Mouse (Mus musculus): Measurements from ENCODE around the gene Dlat. TPM values are rescaled to one million over a fixed set of nuclear protein-coding genes. Genes with fewer than 3 reads are reported as not detected.
"Not testable (repeated sequence)": the region's sequence is repeated elsewhere in the genome, so short reads cannot be mapped to it uniquely, and the experiment has no call there.

Dlat gene
- total RNA-seq, 2 experiments from 2014 or later: 116 to 117 TPM

DNA sequence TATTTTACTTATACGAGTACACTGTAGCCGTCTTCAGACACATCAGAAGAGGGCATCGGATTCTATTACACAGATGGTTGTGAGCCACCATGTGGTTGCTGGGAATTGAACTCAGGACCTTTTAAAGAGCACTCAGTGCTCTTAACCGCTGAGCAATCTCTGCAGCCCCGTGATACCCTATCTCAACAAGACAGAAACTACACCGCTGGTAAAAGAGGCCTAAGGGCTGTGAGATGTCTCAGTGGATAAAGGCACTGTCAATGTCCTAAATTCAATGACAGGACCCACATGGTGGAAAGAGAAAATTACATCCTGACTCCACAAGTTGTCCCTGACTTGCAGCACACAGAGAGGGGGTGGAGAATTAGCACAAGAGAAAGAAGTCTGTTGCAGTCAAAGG lies 6.9 kb upstream of the Dlat start:
- intact Hi-C loops (cut with DNase I): no loop called here
- DNase-seq (ENCODE audit: low spot score in 2 of 2): no peak

DNA sequence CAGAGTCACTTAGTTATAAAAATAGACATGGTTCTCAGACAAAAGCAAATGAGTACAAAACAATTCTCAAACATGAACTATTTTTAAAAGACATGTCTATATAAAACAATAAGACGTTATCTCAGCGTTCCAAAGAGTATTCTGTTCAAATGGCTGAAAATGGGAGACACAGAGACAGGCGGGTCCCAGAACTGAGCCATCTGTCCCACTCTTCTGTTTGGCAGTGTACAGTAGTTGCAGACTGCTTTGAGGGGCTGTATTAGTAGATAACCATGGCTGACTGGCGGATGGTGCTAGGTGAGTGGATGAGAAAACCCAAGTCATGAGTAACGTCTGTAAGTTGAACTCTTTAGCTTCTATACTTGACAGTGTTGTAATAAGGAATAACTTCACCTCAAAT lies 5.2 kb upstream of the Dlat start:
- no peak for DNase-seq (ENCODE audit: low spot score in 2 of 2)
- intact Hi-C loops (cut with DNase I): no loop called here

DNA sequence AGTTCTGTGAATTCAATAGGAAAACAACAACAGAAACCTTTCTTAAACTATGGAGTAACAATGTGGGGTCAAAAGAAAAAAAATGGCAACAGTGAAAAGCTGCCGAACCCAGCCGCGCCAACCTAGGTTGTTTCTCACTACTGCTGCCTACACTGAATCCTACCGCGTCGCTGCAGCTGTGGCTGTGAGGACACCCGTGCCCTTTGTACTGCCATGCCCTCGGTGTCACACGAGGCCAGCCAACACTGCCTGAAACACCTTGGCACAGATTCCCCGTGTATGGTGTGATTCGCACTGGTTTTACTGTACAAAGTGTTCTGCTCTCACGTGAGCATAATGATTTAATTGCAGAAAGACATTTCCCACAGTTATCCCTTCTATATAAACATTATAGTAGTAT lies 851 bp upstream of the Dlat start:
- peak; percentile 21 to 22 for DNase-seq (ENCODE audit: low spot score in 2 of 2)
- intact Hi-C loops (cut with DNase I): no loop called here

GRCm38 (mm10) chr9:50658941-50659388 lies 615 bp downstream of the Dlat start:
- intact Hi-C loops (cut with DNase I): no loop called here
- no peak for DNase-seq (ENCODE audit: low spot score in 2 of 2)

DNA sequence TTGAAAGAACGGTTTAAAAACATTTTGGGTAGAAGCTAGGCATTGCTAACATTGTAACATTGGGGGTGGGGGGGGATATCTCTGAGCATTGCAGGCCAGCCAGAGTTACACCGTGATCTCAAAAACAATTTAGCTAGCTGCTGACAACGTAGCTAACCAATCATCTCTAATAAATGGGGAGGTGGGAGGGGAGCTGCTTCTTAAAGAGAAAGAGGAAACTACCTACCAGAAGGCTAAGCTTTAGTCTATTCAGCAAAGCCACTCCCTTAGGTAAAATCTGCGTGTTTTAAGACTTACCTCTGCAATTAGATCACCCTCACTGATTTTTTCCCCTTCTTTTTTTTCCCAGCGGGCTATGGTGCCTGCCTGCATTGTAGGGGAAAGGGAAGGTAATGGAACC lies 1.2 kb downstream of the Dlat start:
- intact Hi-C loops (cut with DNase I): no loop called here
- no peak for DNase-seq (ENCODE audit: low spot score in 2 of 2)

DNA sequence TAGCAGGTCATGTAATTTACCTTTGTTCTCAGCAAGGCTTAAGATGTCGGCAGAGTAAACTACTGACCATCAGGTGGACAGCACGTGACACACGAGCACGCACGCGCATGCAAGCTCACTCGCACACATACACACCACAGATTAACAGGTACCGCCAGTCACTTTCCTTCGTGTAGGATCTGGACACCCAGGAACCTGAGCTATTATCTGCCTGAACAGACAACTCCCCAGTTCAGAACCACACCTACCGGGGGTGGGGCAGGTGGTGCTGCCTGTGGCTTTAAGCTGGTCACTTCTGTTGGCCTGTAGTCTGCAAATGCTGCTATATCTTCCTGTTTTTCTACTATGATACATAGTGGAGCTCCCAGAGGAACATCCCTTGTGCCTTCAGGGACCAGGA lies 9.1 kb downstream of the Dlat start:
- intact Hi-C loops (cut with DNase I): no loop called here

DNA sequence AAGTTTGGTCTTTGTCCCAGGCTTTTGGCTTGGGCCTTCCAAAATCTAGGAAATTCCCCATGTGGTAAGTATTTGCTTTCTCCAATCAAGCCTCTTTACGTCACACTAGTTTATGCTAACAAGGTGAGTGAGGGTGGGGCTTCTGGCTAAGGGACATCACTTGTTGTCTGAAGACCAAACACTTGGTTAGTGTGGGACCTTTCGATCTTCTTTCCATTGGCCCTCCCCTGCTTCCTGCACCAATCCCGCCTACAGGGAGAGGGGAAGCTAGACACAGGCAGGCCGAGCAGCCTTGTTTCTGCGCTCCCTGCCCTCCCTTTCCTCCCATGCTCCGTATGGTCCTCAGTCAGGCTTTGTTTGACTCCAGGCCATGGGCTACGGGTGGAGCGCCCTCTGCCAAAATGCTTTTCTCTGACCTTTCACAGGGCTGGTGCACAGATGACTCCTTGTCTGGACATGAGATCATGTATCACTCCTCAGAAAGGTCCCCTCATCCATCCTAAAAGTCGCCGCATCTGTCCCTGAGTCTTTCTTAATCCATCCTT lies 12.7 kb downstream of the Dlat start:
- no peak for DNase-seq (ENCODE audit: low spot score in 2 of 2)
- intact Hi-C loops (cut with DNase I): no loop called here

More for the DNA sequence above, 9.1 kb downstream of the Dlat start:
- DNase-seq (ENCODE audit: low spot score in 2 of 2): no peak

DNA sequence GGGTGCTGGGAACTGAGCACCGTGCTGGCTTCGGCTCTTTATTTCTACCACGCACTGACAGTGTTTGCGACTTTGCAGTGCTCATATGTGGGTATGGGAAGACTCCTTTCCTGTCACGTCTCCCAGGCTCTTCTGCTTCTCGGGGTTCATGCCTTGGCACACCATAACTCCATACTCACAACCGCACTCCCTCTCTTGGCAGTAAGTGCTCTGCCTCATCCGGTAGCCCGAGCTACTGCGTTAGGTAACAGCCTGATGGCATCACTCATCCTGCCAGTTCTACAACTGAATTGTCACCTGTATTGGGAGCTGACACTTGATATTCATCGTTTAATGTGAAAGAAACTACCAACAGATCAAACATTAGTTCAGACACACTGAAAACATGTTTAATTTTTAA lies 25.3 kb downstream of the Dlat start:
- DNase-seq (ENCODE audit: low spot score in 2 of 2): no peak
- intact Hi-C loops (cut with DNase I): no loop called here

DNA sequence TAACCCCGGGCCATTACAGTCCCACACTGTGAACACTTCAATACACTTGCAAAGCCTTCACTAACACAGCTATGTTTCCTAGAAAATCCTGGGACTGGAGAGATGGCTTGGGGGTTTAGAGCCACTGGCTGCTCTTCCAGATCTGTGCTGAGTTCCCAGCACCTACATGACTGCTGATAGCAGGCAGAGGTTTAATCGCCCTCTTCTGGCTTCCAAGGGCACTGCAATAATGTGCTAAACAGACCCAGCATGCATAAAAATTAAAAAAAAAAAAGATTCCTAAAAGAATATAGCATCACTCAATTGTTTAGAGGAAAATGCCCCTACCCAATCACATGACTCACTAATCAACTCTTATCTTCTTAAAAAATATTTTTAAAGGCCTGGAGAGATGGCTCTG lies 26.5 kb downstream of the Dlat start:
- intact Hi-C loops (cut with DNase I): no loop called here

GRCm38 (mm10) chr9:50632016-50632688 lies 27.4 kb downstream of the Dlat start:
- intact Hi-C loops (cut with DNase I): loop anchor here (1.0 kb wide), 1 partner anchor 8 kb away; no protein-coding TSS in a partner anchor
- no peak for DNase-seq (ENCODE audit: low spot score in 2 of 2)

More for the DNA sequence above, 26.5 kb downstream of the Dlat start:
- no peak for DNase-seq (ENCODE audit: low spot score in 2 of 2)

GRCm38 (mm10) chr9:50630903-50631302 lies 28.7 kb downstream of the Dlat start:
- intact Hi-C loops (cut with DNase I): not testable (repeated sequence)

GRCm38 (mm10) chr9:50617794-50618330 lies 41.7 kb downstream of the Dlat start:
- no peak for DNase-seq (ENCODE audit: low spot score in 2 of 2)
- intact Hi-C loops (cut with DNase I): no loop called here

More at GRCm38 (mm10) chr9:50630903-50631302, 28.7 kb downstream of the Dlat start:
- not testable (repeated sequence) for DNase-seq (ENCODE audit: low spot score in 2 of 2)

- peak; percentile 89 to 93 for DNase-seq (ENCODE audit: low spot score in 2 of 2)
- intact Hi-C loops (cut with DNase I): no loop called here
Measured at GRCm38 (mm10) chr9:50616766-50617603, 42.6 kb downstream of the Dlat start, which contains the start of the genes Pih1d2 and Nkapd1. Gene Pih1d2 (plus strand): TSS chr9:50617321. Gene Nkapd1 (minus strand): TSS chr9:50617464.

- intact Hi-C loops (cut with DNase I): no loop called here
- no peak for DNase-seq (ENCODE audit: low spot score in 2 of 2)
Measured at GRCm38 (mm10) chr9:50616161-50616560, 43.4 kb downstream of the Dlat start.

DNA sequence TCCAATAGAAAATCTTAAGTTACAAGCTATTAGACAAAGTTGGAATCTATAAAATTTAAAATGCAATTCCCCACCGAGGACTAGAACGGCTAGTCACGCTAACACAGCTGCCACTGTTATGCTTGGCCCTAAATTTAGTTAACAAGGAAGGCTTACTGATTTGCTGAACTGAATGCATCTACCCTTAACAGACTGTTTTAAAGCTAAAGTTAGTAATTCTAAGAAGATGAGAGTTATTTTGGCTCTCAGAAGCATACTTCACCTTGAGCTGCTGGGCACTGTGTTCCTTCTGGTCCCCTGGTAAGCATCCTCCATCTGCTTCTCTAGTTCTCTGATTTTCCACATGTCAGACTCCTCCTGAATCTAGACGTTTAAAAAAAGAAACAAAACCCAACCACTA lies 47.5 kb downstream of the Dlat start:
- DNase-seq (ENCODE audit: low spot score in 2 of 2): no peak
- intact Hi-C loops (cut with DNase I): no loop called here

- intact Hi-C loops (cut with DNase I): no loop called here
- no peak for DNase-seq (ENCODE audit: low spot score in 2 of 2)
Measured at GRCm38 (mm10) chr9:50604338-50604737, 55.2 kb downstream of the Dlat start.

DNA sequence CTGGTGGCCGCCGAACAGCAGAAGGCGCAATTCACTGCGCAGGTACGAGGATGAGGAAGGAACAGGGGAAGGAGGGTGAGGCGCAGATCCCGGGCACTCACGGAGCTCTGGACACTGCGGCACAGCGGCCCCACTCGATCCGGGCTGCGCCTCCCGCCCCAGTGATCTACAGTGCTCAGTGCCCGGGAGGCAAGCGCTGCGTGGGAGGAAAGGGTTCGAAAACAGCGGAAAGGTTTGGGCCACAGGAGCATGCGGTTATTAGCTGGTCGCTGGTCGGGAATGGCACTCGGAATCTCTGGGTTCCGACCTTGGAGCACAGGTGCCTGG lies 55.6 kb downstream of the Dlat start:
- intact Hi-C loops (cut with DNase I): no loop called here
- no peak for DNase-seq (ENCODE audit: low spot score in 2 of 2)

- peak; percentile 93 to 95 for DNase-seq (ENCODE audit: low spot score in 2 of 2)
- intact Hi-C loops (cut with DNase I): no loop called here
Measured at GRCm38 (mm10) chr9:50603189-50603997, 56.2 kb downstream of the Dlat start, which contains the start of the genes Sdhd and Timm8b. Gene Sdhd (minus strand): TSS chr9:50603812. Gene Timm8b (plus strand): TSS chr9:50603910.

- intact Hi-C loops (cut with DNase I): no loop called here
- no peak for DNase-seq (ENCODE audit: low spot score in 2 of 2)
Measured at GRCm38 (mm10) chr9:50602055-50602845, 57.3 kb downstream of the Dlat start.

Data from left cerebral cortex, postnatal 36 days (tissue).